Mouse (Mus musculus): Measurements from ENCODE around the gene Ublcp1.

The Ublcp1 gene

GRCm38 (mm10) chr11:44422337-44423111 is 47.8 kb downstream of the Ublcp1 start:
- no peak for DNase-seq (ENCODE audit: low spot score in 2 of 2)

- no peak for DNase-seq (ENCODE audit: low spot score in 2 of 2)
These were observed 52.9 kb downstream of the Ublcp1 start for GRCm38 (mm10) chr11:44417403-44417802.

GRCm38 (mm10) chr11:44414605-44415004 is 55.7 kb downstream of the Ublcp1 start:
- no peak for DNase-seq (ENCODE audit: low spot score in 2 of 2)

GRCm38 (mm10) chr11:44413371-44413770 is 56.9 kb downstream of the Ublcp1 start:
- no peak for DNase-seq (ENCODE audit: low spot score in 2 of 2)

- DNase-seq (ENCODE audit: low spot score in 2 of 2) = no peak
These were observed 58.0 kb downstream of the Ublcp1 start for GRCm38 (mm10) chr11:44412276-44412675.

- DNase-seq (ENCODE audit: low spot score in 2 of 2) = no peak
These were observed 59.9 kb downstream of the Ublcp1 start for GRCm38 (mm10) chr11:44410413-44410812.

- DNase-seq (ENCODE audit: low spot score in 2 of 2) = no peak
These were observed 61.7 kb downstream of the Ublcp1 start for GRCm38 (mm10) chr11:44408626-44409025.

GRCm38 (mm10) chr11:44406457-44406856 is 63.8 kb downstream of the Ublcp1 start:
- no peak for DNase-seq (ENCODE audit: low spot score in 2 of 2)

GRCm38 (mm10) chr11:44405961-44406360 is 64.3 kb downstream of the Ublcp1 start:
- no peak for DNase-seq (ENCODE audit: low spot score in 2 of 2)

GRCm38 (mm10) chr11:44405113-44405512 is 65.2 kb downstream of the Ublcp1 start:
- DNase-seq (ENCODE audit: low spot score in 2 of 2) = no peak
